Mouse (Mus musculus): ENCODE measurements around the gene Hmcn1. TPM values are rescaled to one million over a fixed set of nuclear protein-coding genes. Genes with fewer than 3 reads are reported as not detected.

Hmcn1 gene
- polyA plus RNA-seq, 1 experiment = 1.6 TPM

- Histone ChIP-seq H3K4me1 (ENCODE audit: control insufficient read depth, insufficient read depth, low read length) (no peaks in the 10 kb centered on the region), H3K9me3 (replicated peaks; ENCODE audit: control insufficient read depth, insufficient read depth, low read length, poor library complexity, severe bottlenecking) (no peaks in the 10 kb centered on the region), H3K36me3 (ENCODE audit: control insufficient read depth, insufficient read depth, low read length, poor library complexity, severe bottlenecking) (no peaks in the 10 kb centered on the region), H3K27me3 (ENCODE audit: control insufficient read depth, insufficient read depth, low read length, poor library complexity, severe bottlenecking) (no peaks in the 10 kb centered on the region), H3K4me3 (ENCODE audit: low read depth, low read length) (no peak overlapping the region), H3K9ac (ENCODE audit: low read depth, poor library complexity, severe bottlenecking) (no peak overlapping the region), H3K27ac (ENCODE audit: insufficient read depth, low read length) (no peak overlapping the region)
- TF ChIP-seq EP300 (IDR thresholded peaks at IDR 0.05; ENCODE audit: insufficient read depth, low read depth, low read length) = no peak
- no peak for TF ChIP-seq CTCF (IDR thresholded peaks at IDR 0.05; ENCODE audit: low read depth, low read length)
- TF ChIP-seq POLR2A (IDR thresholded peaks at IDR 0.05; ENCODE audit: insufficient read depth, low read length) = no peak
Observed at GRCm38 (mm10) chr1:150804235-150805099, 188.8 kb downstream of the Hmcn1 start.

GRCm38 (mm10) chr1:150802642-150803041 lies 190.6 kb downstream of the Hmcn1 start:
- H3K9ac ChIP-seq (ENCODE audit: low read depth, poor library complexity, severe bottlenecking) = no peak overlapping the region
- no peaks in the 10 kb centered on the region for H3K27me3 ChIP-seq (ENCODE audit: control insufficient read depth, insufficient read depth, low read length, poor library complexity, severe bottlenecking)
- no peak for TF ChIP-seq CTCF (IDR thresholded peaks at IDR 0.05; ENCODE audit: low read depth, low read length)
- no peak for TF ChIP-seq EP300 (IDR thresholded peaks at IDR 0.05; ENCODE audit: insufficient read depth, low read depth, low read length)
- no peak for TF ChIP-seq POLR2A (IDR thresholded peaks at IDR 0.05; ENCODE audit: insufficient read depth, low read length)
- no peaks in the 10 kb centered on the region for H3K4me1 ChIP-seq (ENCODE audit: control insufficient read depth, insufficient read depth, low read length)
- H3K27ac ChIP-seq (ENCODE audit: insufficient read depth, low read length) = no peak overlapping the region
- H3K9me3 ChIP-seq (replicated peaks; ENCODE audit: control insufficient read depth, insufficient read depth, low read length, poor library complexity, severe bottlenecking) = no peaks in the 10 kb centered on the region
- H3K4me3 ChIP-seq (ENCODE audit: low read depth, low read length) = no peak overlapping the region
- H3K36me3 ChIP-seq (ENCODE audit: control insufficient read depth, insufficient read depth, low read length, poor library complexity, severe bottlenecking) = no peaks in the 10 kb centered on the region

GRCm38 (mm10) chr1:150800611-150801263 lies 192.5 kb downstream of the Hmcn1 start:
- Histone ChIP-seq H3K27me3 (ENCODE audit: control insufficient read depth, insufficient read depth, low read length, poor library complexity, severe bottlenecking) (no peaks in the 10 kb centered on the region), H3K36me3 (ENCODE audit: control insufficient read depth, insufficient read depth, low read length, poor library complexity, severe bottlenecking) (no peaks in the 10 kb centered on the region), H3K9me3 (replicated peaks; ENCODE audit: control insufficient read depth, insufficient read depth, low read length, poor library complexity, severe bottlenecking) (no peaks in the 10 kb centered on the region), H3K4me1 (ENCODE audit: control insufficient read depth, insufficient read depth, low read length) (no peaks in the 10 kb centered on the region), H3K4me3 (ENCODE audit: low read depth, low read length) (no peak overlapping the region), H3K9ac (ENCODE audit: low read depth, poor library complexity, severe bottlenecking) (no peak overlapping the region), H3K27ac (ENCODE audit: insufficient read depth, low read length) (no peak overlapping the region)
- no peak for TF ChIP-seq CTCF (IDR thresholded peaks at IDR 0.05; ENCODE audit: low read depth, low read length)
- no peak for TF ChIP-seq EP300 (IDR thresholded peaks at IDR 0.05; ENCODE audit: insufficient read depth, low read depth, low read length)
- no peak for TF ChIP-seq POLR2A (IDR thresholded peaks at IDR 0.05; ENCODE audit: insufficient read depth, low read length)

GRCm38 (mm10) chr1:150798651-150799050 lies 194.6 kb downstream of the Hmcn1 start:
- Histone ChIP-seq H3K27me3 (ENCODE audit: control insufficient read depth, insufficient read depth, low read length, poor library complexity, severe bottlenecking) (no peaks in the 10 kb centered on the region), H3K27ac (ENCODE audit: insufficient read depth, low read length) (no peak overlapping the region), H3K9me3 (replicated peaks; ENCODE audit: control insufficient read depth, insufficient read depth, low read length, poor library complexity, severe bottlenecking) (no peaks in the 10 kb centered on the region), H3K4me1 (ENCODE audit: control insufficient read depth, insufficient read depth, low read length) (no peaks in the 10 kb centered on the region), H3K9ac (ENCODE audit: low read depth, poor library complexity, severe bottlenecking) (no peak overlapping the region), H3K36me3 (ENCODE audit: control insufficient read depth, insufficient read depth, low read length, poor library complexity, severe bottlenecking) (no peaks in the 10 kb centered on the region), H3K4me3 (ENCODE audit: low read depth, low read length) (no peak overlapping the region)
- no peak for TF ChIP-seq CTCF (IDR thresholded peaks at IDR 0.05; ENCODE audit: low read depth, low read length)
- TF ChIP-seq POLR2A (IDR thresholded peaks at IDR 0.05; ENCODE audit: insufficient read depth, low read length) = no peak
- no peak for TF ChIP-seq EP300 (IDR thresholded peaks at IDR 0.05; ENCODE audit: insufficient read depth, low read depth, low read length)

GRCm38 (mm10) chr1:150786746-150787145 lies 206.5 kb downstream of the Hmcn1 start:
- Histone ChIP-seq H3K4me1 (ENCODE audit: control insufficient read depth, insufficient read depth, low read length) (no peaks in the 10 kb centered on the region), H3K36me3 (ENCODE audit: control insufficient read depth, insufficient read depth, low read length, poor library complexity, severe bottlenecking) (no peaks in the 10 kb centered on the region), H3K9ac (ENCODE audit: low read depth, poor library complexity, severe bottlenecking) (no peak overlapping the region), H3K27me3 (ENCODE audit: control insufficient read depth, insufficient read depth, low read length, poor library complexity, severe bottlenecking) (no peaks in the 10 kb centered on the region), H3K4me3 (ENCODE audit: low read depth, low read length) (no peak overlapping the region), H3K27ac (ENCODE audit: insufficient read depth, low read length) (no peak overlapping the region), H3K9me3 (replicated peaks; ENCODE audit: control insufficient read depth, insufficient read depth, low read length, poor library complexity, severe bottlenecking) (no peaks in the 10 kb centered on the region)
- TF ChIP-seq CTCF (IDR thresholded peaks at IDR 0.05; ENCODE audit: low read depth, low read length) (no peak), EP300 (IDR thresholded peaks at IDR 0.05; ENCODE audit: insufficient read depth, low read depth, low read length) (no peak), POLR2A (IDR thresholded peaks at IDR 0.05; ENCODE audit: insufficient read depth, low read length) (no peak)
